9 mouse cellular contexts compared by ENCODE assay signal in genomic region chr2:32693823-32694411, GRCm38 (mm10). TPM values are rescaled to one million over a fixed set of nuclear protein-coding genes. Genes with fewer than 3 reads are reported as not detected.
A peak's percentile ranks its signal among the peaks of the same experiment; 100 is the strongest.
DNase-seq lines count a peak whose midpoint lies in the region; ATAC-seq and TF ChIP-seq lines count a peak whose summit lies in the region.
"Had no signal": no experiment of that assay in that cellular context is flagged by ENCODE, and none has a peak within 500 bp of the region (broad histone marks: within the 10 kb centered on the region; RNA-seq: fewer than 3 reads in every experiment).

No protein-coding gene starts in this region.

- WGBS in heart, embryonic 15.5 days, result 0% methylated on average over 51 of the region's 51 CpGs
- WGBS in liver, embryonic 14.5 days (ENCODE audit: insufficient replicate concordance), result under 1% methylated on average over 51 of the region's 51 CpGs
- WGBS in neural tube, embryonic 11.5 days, result under 1% methylated on average over 51 of the region's 51 CpGs
- under 1% methylated on average over 51 of the region's 51 CpGs for WGBS in stomach, postnatal 0 days

- peak; percentile 98 for DNase-seq in CD4-positive, CD25-positive, alpha-beta regulatory T cell, adult 2 months (ENCODE audit: low read depth, low spot score)
- DNase-seq in fibroblast of lung, adult 2 months (ENCODE audit: low read depth), result peak; percentile 87
- DNase-seq in kidney, postnatal 25 days, result peak; percentile 96 to 97
- peak; percentile 91 to 94 (median 91) for DNase-seq in liver, embryonic 14.5 days (ENCODE audit: low read depth in 3 of 3, low spot score in 3 of 3)
- peak; percentile 96 for DNase-seq in neural tube, embryonic 11.5 days (ENCODE audit: low spot score)
- DNase-seq in stomach, postnatal 0 days (ENCODE audit: low spot score), result peak; percentile 97

- H3K9me3 ChIP-seq in heart, embryonic 15.5 days (replicated peaks), result no peaks in the 10 kb centered on the region
- no peaks in the 10 kb centered on the region for H3K9me3 ChIP-seq in liver, embryonic 14.5 days (ENCODE audit: control insufficient read depth, low read length)
- H3K9me3 ChIP-seq in neural tube, embryonic 11.5 days (ENCODE audit: control insufficient read depth, low read length), result no peaks in the 10 kb centered on the region
- H3K9me3 ChIP-seq in stomach, postnatal 0 days (ENCODE audit: control insufficient read depth, low read length), result no peaks in the 10 kb centered on the region

- H3K4me2 ChIP-seq in heart, embryonic 15.5 days, result peak overlapping the region; percentile 93
- peak overlapping the region; percentile 99 for H3K4me2 ChIP-seq in liver, embryonic 14.5 days (ENCODE audit: low read depth)
- peak overlapping the region; percentile 65 for H3K4me2 ChIP-seq in neural tube, embryonic 11.5 days (ENCODE audit: low read depth)
- H3K4me2 ChIP-seq in stomach, postnatal 0 days (replicated peaks; ENCODE audit: low read depth), result peak overlapping the region; percentile 95

- H3K4me3 ChIP-seq in brown adipose tissue, adult 24 weeks (ENCODE audit: insufficient read depth, low read depth, low read length), result peak overlapping the region; percentile 73
- H3K4me3 ChIP-seq in heart, embryonic 15.5 days, result peak overlapping the region; percentile 85
- H3K4me3 ChIP-seq in liver, embryonic 14.5 days (ENCODE audit: insufficient read depth in 1 of 2, low read depth in 2 of 2, low read length in 2 of 2), result peak overlapping the region; percentile 75 to 85
- H3K4me3 ChIP-seq in neural tube, embryonic 11.5 days (ENCODE audit: low read depth, low read length), result peak overlapping the region; percentile 66
- peak overlapping the region; percentile 75 for H3K4me3 ChIP-seq in stomach, postnatal 0 days (ENCODE audit: low read depth, low read length)

- H3K9ac ChIP-seq in heart, embryonic 15.5 days, result peak overlapping the region; percentile 95
- peak overlapping the region; percentile 79 for H3K9ac ChIP-seq in liver, embryonic 14.5 days (replicated peaks)
- peak overlapping the region; percentile 75 for H3K9ac ChIP-seq in neural tube, embryonic 11.5 days (ENCODE audit: low read length)
- peak overlapping the region; percentile 87 for H3K9ac ChIP-seq in stomach, postnatal 0 days (ENCODE audit: low read length)

- TF ChIP-seq CTCF in liver, embryonic 14.5 days (IDR thresholded peaks at IDR 0.05; ENCODE audit: low read depth), result peak; percentile 91
- peak; percentile 88 for TF ChIP-seq CTCF in stomach, postnatal 0 days (IDR thresholded peaks at IDR 0.05; ENCODE audit: low read depth)

- H3K36me3 ChIP-seq in heart, embryonic 15.5 days, result no peaks in the 10 kb centered on the region
- H3K36me3 ChIP-seq in liver, embryonic 14.5 days (replicated peaks; ENCODE audit: control insufficient read depth, insufficient read depth, low read depth), result no peaks in the 10 kb centered on the region
- no peaks in the 10 kb centered on the region for H3K36me3 ChIP-seq in neural tube, embryonic 11.5 days (ENCODE audit: control insufficient read depth, insufficient read depth, low read length)
- H3K36me3 ChIP-seq in stomach, postnatal 0 days (ENCODE audit: control insufficient read depth, insufficient read depth, low read length), result no peaks in the 10 kb centered on the region; the same call in 1 of the 2 replicates

- H3K4me1 ChIP-seq in brown adipose tissue, adult 24 weeks (ENCODE audit: control insufficient read depth, insufficient read depth, insufficient read length, low read length), result peaks cover 4% of the 10 kb centered on the region
- peaks cover 21% of the 10 kb centered on the region for H3K4me1 ChIP-seq in heart, embryonic 15.5 days (replicated peaks)
- peaks cover 13 to 14% of the 10 kb centered on the region in 2 experiments; a peak in 3 of 4 replicates for H3K4me1 ChIP-seq in liver, embryonic 14.5 days (replicated peaks; ENCODE audit: control insufficient read depth in 2 of 2, insufficient read depth in 2 of 2, low read length in 1 of 2)
- peaks cover 4% of the 10 kb centered on the region for H3K4me1 ChIP-seq in neural tube, embryonic 11.5 days (ENCODE audit: control insufficient read depth, insufficient read depth, low read length)
- H3K4me1 ChIP-seq in stomach, postnatal 0 days (replicated peaks; ENCODE audit: control insufficient read depth, insufficient read depth), result peaks cover 4% of the 10 kb centered on the region

- peak overlapping the region; percentile 54 for H3K27ac ChIP-seq in brown adipose tissue, adult 24 weeks (replicated peaks; ENCODE audit: low read depth, low read length)
- H3K27ac ChIP-seq in heart, embryonic 15.5 days, result peak overlapping the region; percentile 80
- H3K27ac ChIP-seq in liver, embryonic 14.5 days, result peak overlapping the region; percentile 21
- peak overlapping the region; percentile 65; the same call in 1 of the 2 replicates for H3K27ac ChIP-seq in neural tube, embryonic 11.5 days (ENCODE audit: low read depth, low read length)
- H3K27ac ChIP-seq in stomach, postnatal 0 days (replicated peaks), result peak overlapping the region; percentile 84

- no peak for TF ChIP-seq EP300 in liver, embryonic 14.5 days (IDR thresholded peaks at IDR 0.05; ENCODE audit: low read depth)
- no peak for TF ChIP-seq EP300 in stomach, postnatal 0 days (optimal IDR thresholded peaks at IDR 0.05)

- ATAC-seq in heart, embryonic 15.5 days (replicated peaks; ENCODE audit: insufficient number of reproducible peaks, insufficient read depth, low FRiP score, low read depth), result peak; percentile 97
- peak; percentile 96 for ATAC-seq in liver, embryonic 14.5 days (ENCODE audit: insufficient read depth)
- ATAC-seq in neural tube, embryonic 11.5 days (ENCODE audit: insufficient read depth, low FRiP score, low TSS enrichment), result peak; percentile 99
- ATAC-seq in stomach, postnatal 0 days (ENCODE audit: low FRiP score, low TSS enrichment), result peak; percentile 97

- no peaks in the 10 kb centered on the region for H3K27me3 ChIP-seq in heart, embryonic 15.5 days
- no peaks in the 10 kb centered on the region for H3K27me3 ChIP-seq in liver, embryonic 14.5 days (ENCODE audit: control insufficient read depth, insufficient read depth, low read length)
- H3K27me3 ChIP-seq in neural tube, embryonic 11.5 days (ENCODE audit: control insufficient read depth, insufficient read depth, low read length), result no peaks in the 10 kb centered on the region
- no peaks in the 10 kb centered on the region for H3K27me3 ChIP-seq in stomach, postnatal 0 days (ENCODE audit: control insufficient read depth, insufficient read depth, low read length)

RNA-seq across cellular contexts. Expression of gene Fpgs, which starts 10.0 kb away (rescaled TPM):
- polyA plus RNA-seq in brown adipose tissue, adult 24 weeks (2012; ENCODE audit: insufficient read depth, insufficient read length, missing spikeins), result 2.8 and 2.9 TPM in 2 replicates
- 13.8 and 19.7 TPM in 2 replicates for polyA plus RNA-seq in heart, embryonic 15.5 days (2015; fragmentation: Nextera tagmentation; extraction: Ambion mirVana)
- polyA plus RNA-seq in liver, embryonic 14.5 days (2012; rRNA removed), result 45.3 and 51.0 TPM in 2 replicates
- 21.6 and 25.7 TPM in 2 replicates for polyA plus RNA-seq in liver, embryonic 14.5 days (2014; fragmentation: Nextera tagmentation; extraction: Ambion mirVana)
- polyA plus RNA-seq in neural tube, embryonic 11.5 days (2014; fragmentation: Nextera tagmentation; extraction: Ambion mirVana), result 18.0 and 19.4 TPM in 2 replicates
- polyA plus RNA-seq in stomach, postnatal 0 days (2015; fragmentation: Nextera tagmentation; extraction: Ambion mirVana), result 15.1 and 17.3 TPM in 2 replicates

RNA-seq across cellular contexts. Expression of gene Cdk9, which starts 19.0 kb away (rescaled TPM):
- polyA plus RNA-seq in brown adipose tissue, adult 24 weeks (2012; ENCODE audit: insufficient read depth, insufficient read length, missing spikeins), result 27.3 and 27.6 TPM in 2 replicates
- 45.5 and 66.6 TPM in 2 replicates for polyA plus RNA-seq in heart, embryonic 15.5 days (2015; fragmentation: Nextera tagmentation; extraction: Ambion mirVana)
- 53.9 and 60.7 TPM in 2 replicates for polyA plus RNA-seq in liver, embryonic 14.5 days (2012; rRNA removed)
- polyA plus RNA-seq in liver, embryonic 14.5 days (2014; fragmentation: Nextera tagmentation; extraction: Ambion mirVana), result 36.5 and 42.0 TPM in 2 replicates
- polyA plus RNA-seq in neural tube, embryonic 11.5 days (2014; fragmentation: Nextera tagmentation; extraction: Ambion mirVana), result 82.4 and 84.6 TPM in 2 replicates
- 55.8 and 57.8 TPM in 2 replicates for polyA plus RNA-seq in stomach, postnatal 0 days (2015; fragmentation: Nextera tagmentation; extraction: Ambion mirVana)

RNA-seq across cellular contexts. Expression of gene Sh2d3c, which starts 26.9 kb away (rescaled TPM):
- polyA plus RNA-seq in brown adipose tissue, adult 24 weeks (2012; ENCODE audit: insufficient read depth, insufficient read length, missing spikeins), result 4.4 and 6.3 TPM in 2 replicates
- 25.7 and 33.4 TPM in 2 replicates for polyA plus RNA-seq in heart, embryonic 15.5 days (2015; fragmentation: Nextera tagmentation; extraction: Ambion mirVana)
- 4.7 and 5.8 TPM in 2 replicates for polyA plus RNA-seq in liver, embryonic 14.5 days (2012; rRNA removed)
- polyA plus RNA-seq in liver, embryonic 14.5 days (2014; fragmentation: Nextera tagmentation; extraction: Ambion mirVana), result 3.5 and 5.1 TPM in 2 replicates
- 30.6 TPM in 2 replicates for polyA plus RNA-seq in neural tube, embryonic 11.5 days (2014; fragmentation: Nextera tagmentation; extraction: Ambion mirVana)
- polyA plus RNA-seq in stomach, postnatal 0 days (2015; fragmentation: Nextera tagmentation; extraction: Ambion mirVana), result 7.7 and 8.4 TPM in 2 replicates

RNA-seq across cellular contexts. Expression of gene 6330409D20Rik, which starts 46.9 kb away (rescaled TPM):
- not detected in 2 replicates for polyA plus RNA-seq in brown adipose tissue, adult 24 weeks (2012; ENCODE audit: insufficient read depth, insufficient read length, missing spikeins)
- 0.16 TPM in 1 of 2 replicates, not detected in the other for polyA plus RNA-seq in heart, embryonic 15.5 days (2015; fragmentation: Nextera tagmentation; extraction: Ambion mirVana)
- 0.07 TPM in 1 of 2 replicates, not detected in the other for polyA plus RNA-seq in liver, embryonic 14.5 days (2012; rRNA removed)
- polyA plus RNA-seq in liver, embryonic 14.5 days (2014; fragmentation: Nextera tagmentation; extraction: Ambion mirVana), result not detected in 2 replicates
- 2.1 and 2.2 TPM in 2 replicates for polyA plus RNA-seq in neural tube, embryonic 11.5 days (2014; fragmentation: Nextera tagmentation; extraction: Ambion mirVana)
- polyA plus RNA-seq in stomach, postnatal 0 days (2015; fragmentation: Nextera tagmentation; extraction: Ambion mirVana), result not detected in 2 replicates
- polyA plus RNA-seq: gonadal fat pad, adult 2 months had no signal

RNA-seq across cellular contexts. Expression of gene Eng, which starts 47.5 kb away (rescaled TPM):
- 22.4 and 28.7 TPM in 2 replicates for polyA plus RNA-seq in brown adipose tissue, adult 24 weeks (2012; ENCODE audit: insufficient read depth, insufficient read length, missing spikeins)
- polyA plus RNA-seq in heart, embryonic 15.5 days (2015; fragmentation: Nextera tagmentation; extraction: Ambion mirVana), result 144 and 163 TPM in 2 replicates
- polyA plus RNA-seq in liver, embryonic 14.5 days (2012; rRNA removed), result 15.4 and 17.6 TPM in 2 replicates
- 13.9 and 16.5 TPM in 2 replicates for polyA plus RNA-seq in liver, embryonic 14.5 days (2014; fragmentation: Nextera tagmentation; extraction: Ambion mirVana)
- 24.5 and 26.8 TPM in 2 replicates for polyA plus RNA-seq in neural tube, embryonic 11.5 days (2014; fragmentation: Nextera tagmentation; extraction: Ambion mirVana)
- 23.0 and 23.3 TPM in 2 replicates for polyA plus RNA-seq in stomach, postnatal 0 days (2015; fragmentation: Nextera tagmentation; extraction: Ambion mirVana)

Comparison
In these comparisons a context has a peak if more than half of its experiments do, and no peak if none do; other contexts are left out.
1. Peak in every context shown above with its lines: DNase-seq, ATAC-seq, H3K4me3 ChIP-seq and H3K27ac ChIP-seq.
2. H3K27ac ChIP-seq: peak in every context shown above with its lines; median percentile 84 in stomach, postnatal 0 days; 80 in heart, embryonic 15.5 days; 65 in neural tube, embryonic 11.5 days; 54 in brown adipose tissue, adult 24 weeks; 21 in liver, embryonic 14.5 days.